Mouse (Mus musculus): ENCODE data around the gene Zranb1. TPM values are rescaled to one million over a fixed set of nuclear protein-coding genes. Genes with fewer than 3 reads are reported as not detected.
A peak's percentile ranks its signal among the peaks of the same experiment; 100 is the strongest.

The Zranb1 gene
- total and polyA plus RNA-seq, 3 experiments = 1.9 to 39.2 (median 35.6) TPM

DNA sequence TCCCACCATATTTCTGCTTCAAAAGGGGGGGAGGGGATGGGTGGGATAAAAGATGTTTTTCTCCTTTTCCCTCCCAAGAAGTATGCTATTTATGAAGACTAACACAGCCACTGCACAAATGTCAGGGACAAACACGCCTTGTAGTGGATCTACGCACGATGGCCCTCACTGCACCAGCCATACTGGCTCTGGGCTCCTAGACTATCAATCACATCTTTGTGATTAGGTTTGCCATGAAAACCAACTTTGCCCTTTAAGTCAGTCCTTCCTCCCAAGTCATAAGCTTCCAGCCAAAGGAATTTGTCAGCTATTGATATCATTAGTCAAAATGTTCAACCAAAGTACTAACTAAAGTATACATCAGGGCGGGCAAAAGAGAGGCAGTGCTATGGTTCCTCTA is 97.0 kb downstream of the Zranb1 start:
- Histone ChIP-seq H3K36me3 (replicated peaks) (peaks cover 77% of the 10 kb centered on the region), H3K4me3 (ENCODE audit: low read depth, low read length) (no peak overlapping the region), H3K9me3 (replicated peaks) (no peaks in the 10 kb centered on the region), H3K27me3 (ENCODE audit: insufficient read depth, low read length) (no peaks in the 10 kb centered on the region), H3K4me1 (ENCODE audit: insufficient read depth, low read depth, low read length) (peaks cover 23% of the 10 kb centered on the region)
- ATAC-seq (ENCODE audit: extremely low read depth, insufficient number of reproducible peaks, low FRiP score, poor library complexity, severe bottlenecking) (no peak), DNase-seq (ENCODE audit: low spot score) (no peak)
- TF ChIP-seq CTCF (IDR thresholded peaks at IDR 0.05; ENCODE audit: low read depth, low read length) = no peak
- TF ChIP-seq TAL1 (conservative IDR thresholded peaks at IDR 0.05; ENCODE audit: low read depth, low read length) = no peak
- no peak for TF ChIP-seq GATA2 (IDR thresholded peaks at IDR 0.05; ENCODE audit: borderline replicate concordance, low read depth, low read length)
- TF ChIP-seq GATA1 (IDR thresholded peaks at IDR 0.05; ENCODE audit: borderline replicate concordance, low read length) = no peak
- no peak for TF ChIP-seq POLR2AphosphoS5 (IDR thresholded peaks at IDR 0.05; ENCODE audit: insufficient replicate concordance, low read depth, low read length)

DNA sequence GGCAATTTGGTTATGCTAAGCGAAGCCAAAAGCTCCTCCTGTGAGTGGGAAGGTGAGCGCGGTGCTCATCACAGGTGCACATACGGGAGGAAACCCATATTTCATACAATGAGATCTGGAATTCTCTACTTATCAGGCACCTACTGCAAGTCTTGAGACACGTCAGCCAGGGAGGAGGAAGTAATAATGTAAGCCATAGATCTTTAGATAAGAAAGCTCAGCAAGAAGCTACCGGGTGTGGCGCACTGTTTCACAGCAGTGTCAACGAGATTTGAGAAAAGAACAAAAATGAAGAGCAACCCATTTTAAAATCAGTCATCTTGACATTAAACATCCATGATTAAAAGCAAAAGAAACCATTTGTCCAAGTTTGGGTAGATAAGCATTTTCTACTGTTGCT is 98.1 kb downstream of the Zranb1 start:
- no peak for DNase-seq (ENCODE audit: low spot score)
- no peaks in the 10 kb centered on the region for H3K27me3 ChIP-seq (ENCODE audit: insufficient read depth, low read length)
- no peak for TF ChIP-seq CTCF (IDR thresholded peaks at IDR 0.05; ENCODE audit: low read depth, low read length)
- no peak for TF ChIP-seq POLR2AphosphoS5 (IDR thresholded peaks at IDR 0.05; ENCODE audit: insufficient replicate concordance, low read depth, low read length)
- TF ChIP-seq TAL1 (conservative IDR thresholded peaks at IDR 0.05; ENCODE audit: low read depth, low read length) = no peak
- no peak for TF ChIP-seq GATA2 (IDR thresholded peaks at IDR 0.05; ENCODE audit: borderline replicate concordance, low read depth, low read length)
- no peak for TF ChIP-seq GATA1 (IDR thresholded peaks at IDR 0.05; ENCODE audit: borderline replicate concordance, low read length)
- peaks cover 23% of the 10 kb centered on the region for H3K4me1 ChIP-seq (ENCODE audit: insufficient read depth, low read depth, low read length)
- peak; percentile 43; the same call in 1 of the 2 replicates for ATAC-seq (ENCODE audit: extremely low read depth, insufficient number of reproducible peaks, low FRiP score, poor library complexity, severe bottlenecking)
- peaks cover 79% of the 10 kb centered on the region for H3K36me3 ChIP-seq (replicated peaks)
- H3K4me3 ChIP-seq (ENCODE audit: low read depth, low read length) = no peak overlapping the region
- no peaks in the 10 kb centered on the region for H3K9me3 ChIP-seq (replicated peaks)

DNA sequence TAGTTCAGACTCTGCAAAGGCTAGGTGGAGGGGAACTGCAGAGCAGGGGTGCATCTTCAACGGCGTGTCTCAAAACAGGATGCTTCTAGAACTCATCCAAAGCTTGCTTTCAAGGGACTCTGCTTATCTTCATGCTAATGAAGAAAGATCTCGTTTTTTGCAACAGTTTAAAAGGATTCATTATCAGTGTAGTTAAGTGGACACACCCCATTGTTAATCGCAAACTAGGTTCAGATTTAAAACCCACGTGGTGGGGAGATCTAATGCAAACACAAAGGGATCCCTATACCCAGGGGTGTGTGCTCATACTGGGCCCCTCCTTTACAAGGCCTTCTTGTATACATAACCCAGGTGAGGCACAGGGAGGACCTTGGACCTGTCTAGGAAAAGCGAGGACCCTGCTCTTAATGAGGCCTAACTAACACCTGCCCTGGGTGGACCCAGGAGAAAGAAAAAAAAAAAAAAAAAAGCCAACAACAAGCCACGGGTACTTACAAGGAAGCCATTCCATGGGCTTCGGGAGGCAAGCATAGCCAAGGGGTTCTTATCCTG is 98.6 kb downstream of the Zranb1 start:
- DNase-seq (ENCODE audit: low spot score) (no peak), ATAC-seq (ENCODE audit: extremely low read depth, insufficient number of reproducible peaks, low FRiP score, poor library complexity, severe bottlenecking) (no peak)
- no peak overlapping the region for H3K4me3 ChIP-seq (ENCODE audit: low read depth, low read length)
- peaks cover 23% of the 10 kb centered on the region for H3K4me1 ChIP-seq (ENCODE audit: insufficient read depth, low read depth, low read length)
- TF ChIP-seq GATA2 (IDR thresholded peaks at IDR 0.05; ENCODE audit: borderline replicate concordance, low read depth, low read length) = no peak
- TF ChIP-seq CTCF (IDR thresholded peaks at IDR 0.05; ENCODE audit: low read depth, low read length) = no peak
- no peak for TF ChIP-seq POLR2AphosphoS5 (IDR thresholded peaks at IDR 0.05; ENCODE audit: insufficient replicate concordance, low read depth, low read length)
- TF ChIP-seq GATA1 (IDR thresholded peaks at IDR 0.05; ENCODE audit: borderline replicate concordance, low read length) = no peak
- TF ChIP-seq TAL1 (conservative IDR thresholded peaks at IDR 0.05; ENCODE audit: low read depth, low read length) = no peak
- H3K36me3 ChIP-seq (replicated peaks) = peaks cover 81% of the 10 kb centered on the region
- H3K9me3 ChIP-seq (replicated peaks) = no peaks in the 10 kb centered on the region
- no peaks in the 10 kb centered on the region for H3K27me3 ChIP-seq (ENCODE audit: insufficient read depth, low read length)

DNA sequence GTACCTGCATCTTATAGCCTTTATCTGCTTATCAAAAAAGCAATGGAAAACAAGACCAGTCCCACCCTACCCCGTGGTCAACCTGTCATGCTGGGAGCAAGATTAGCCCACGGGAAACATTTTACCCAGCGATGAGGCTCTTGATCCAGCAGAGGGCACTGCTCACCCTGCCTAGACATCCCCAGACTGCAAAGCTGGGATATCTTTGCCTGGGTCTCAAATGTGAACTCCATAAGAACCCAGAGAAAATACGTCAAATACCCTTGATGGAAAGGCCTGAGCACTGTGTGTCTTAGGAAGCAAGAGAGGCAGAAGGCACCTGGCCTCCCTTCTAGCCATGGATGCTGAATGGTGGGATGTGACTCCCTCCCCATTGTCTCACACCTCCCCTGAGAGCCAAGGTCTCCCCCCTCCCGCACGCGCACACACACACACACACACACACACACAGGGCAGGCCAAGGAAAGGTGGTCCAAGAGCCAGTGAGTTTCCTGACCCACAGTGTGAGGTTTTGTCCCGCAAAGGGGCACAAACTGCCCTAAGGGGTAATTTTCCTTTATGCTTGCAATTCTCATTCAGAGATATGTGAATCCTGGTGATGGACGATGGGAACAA is 101.8 kb downstream of the Zranb1 start:
- peak; percentile 27; the same call in 1 of the 2 replicates for TF ChIP-seq CTCF (IDR thresholded peaks at IDR 0.05; ENCODE audit: low read depth, low read length)
- TF ChIP-seq TAL1 (conservative IDR thresholded peaks at IDR 0.05; ENCODE audit: low read depth, low read length) = no peak
- H3K9me3 ChIP-seq (replicated peaks) = no peaks in the 10 kb centered on the region
- H3K36me3 ChIP-seq (replicated peaks) = peaks cover 84% of the 10 kb centered on the region
- DNase-seq (ENCODE audit: low spot score) = no peak
- no peaks in the 10 kb centered on the region for H3K27me3 ChIP-seq (ENCODE audit: insufficient read depth, low read length)
- peak; percentile 52; the same call in 1 of the 2 replicates for ATAC-seq (ENCODE audit: extremely low read depth, insufficient number of reproducible peaks, low FRiP score, poor library complexity, severe bottlenecking)
- H3K4me1 ChIP-seq (ENCODE audit: insufficient read depth, low read depth, low read length) = peaks cover 23% of the 10 kb centered on the region
- no peak overlapping the region for H3K4me3 ChIP-seq (ENCODE audit: low read depth, low read length)

DNA sequence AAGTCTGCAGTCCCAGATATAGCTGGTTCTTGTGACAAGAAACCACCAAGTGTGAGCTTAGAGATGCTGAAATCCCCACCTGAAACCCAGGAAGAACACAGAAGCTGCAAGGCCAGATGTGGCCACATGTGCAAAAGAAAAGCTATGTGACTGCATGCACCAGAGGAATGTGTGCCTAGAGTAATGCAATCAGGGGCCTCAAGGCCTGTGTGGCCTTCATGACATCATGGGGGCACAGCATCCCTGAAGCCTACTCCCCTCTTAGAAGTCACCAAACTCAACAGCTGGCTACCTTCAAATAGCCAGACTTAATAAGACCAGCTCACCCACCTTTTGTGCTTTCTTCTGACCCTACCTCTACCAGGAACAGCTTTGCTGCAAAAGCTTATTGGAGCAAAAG is 105.0 kb downstream of the Zranb1 start:
- H3K4me3 ChIP-seq (ENCODE audit: low read depth, low read length) = no peak overlapping the region
- H3K4me1 ChIP-seq (ENCODE audit: insufficient read depth, low read depth, low read length) = peaks cover 4% of the 10 kb centered on the region; the same call in 1 of the 2 replicates
- H3K27me3 ChIP-seq (ENCODE audit: insufficient read depth, low read length) = no peaks in the 10 kb centered on the region
- no peaks in the 10 kb centered on the region for H3K9me3 ChIP-seq (replicated peaks)
- DNase-seq (ENCODE audit: low spot score) = no peak
- H3K36me3 ChIP-seq (replicated peaks) = peaks cover 80% of the 10 kb centered on the region
- ATAC-seq (ENCODE audit: extremely low read depth, insufficient number of reproducible peaks, low FRiP score, poor library complexity, severe bottlenecking) = no peak
- no peak for TF ChIP-seq GATA2 (IDR thresholded peaks at IDR 0.05; ENCODE audit: borderline replicate concordance, low read depth, low read length)
- no peak for TF ChIP-seq TAL1 (conservative IDR thresholded peaks at IDR 0.05; ENCODE audit: low read depth, low read length)
- no peak for TF ChIP-seq CTCF (IDR thresholded peaks at IDR 0.05; ENCODE audit: low read depth, low read length)
- no peak for TF ChIP-seq POLR2AphosphoS5 (IDR thresholded peaks at IDR 0.05; ENCODE audit: insufficient replicate concordance, low read depth, low read length)
- no peak for TF ChIP-seq GATA1 (IDR thresholded peaks at IDR 0.05; ENCODE audit: borderline replicate concordance, low read length)

Other genes starting within 250 kb of the Zranb1 start
- gene Fam53b, start 117.3 kb upstream of the Zranb1 start, total RNA-seq (2014; fragmentation: Nextera tagmentation) = 27.1 and 63.6 TPM in 2 replicates
- 15.0 and 22.1 TPM in 2 replicates for gene Fam53b, start 117.3 kb upstream of the Zranb1 start, total RNA-seq (2017)
- 23.8 and 24.6 TPM in 2 replicates for gene Fam53b, start 117.3 kb upstream of the Zranb1 start, polyA plus RNA-seq (2012)
- gene Eef1akmt2, start 78.5 kb upstream of the Zranb1 start, total RNA-seq (2014; fragmentation: Nextera tagmentation) = 24.8 and 28.4 TPM in 2 replicates
- gene Eef1akmt2, start 78.5 kb upstream of the Zranb1 start, total RNA-seq (2017) = 58.9 and 74.1 TPM in 2 replicates
- 9.3 and 16.5 TPM in 2 replicates for gene Eef1akmt2, start 78.5 kb upstream of the Zranb1 start, polyA plus RNA-seq (2012)
- 69.5 and 79.8 TPM in 2 replicates for gene Abraxas2, start 71.9 kb upstream of the Zranb1 start, total RNA-seq (2014; fragmentation: Nextera tagmentation)
- gene Abraxas2, start 71.9 kb upstream of the Zranb1 start, total RNA-seq (2017) = 47.7 and 49.9 TPM in 2 replicates
- 4.6 and 4.7 TPM in 2 replicates for gene Abraxas2, start 71.9 kb upstream of the Zranb1 start, polyA plus RNA-seq (2012)
- gene Fgfr2, start 192.2 kb downstream of the Zranb1 start, total RNA-seq (2014; fragmentation: Nextera tagmentation) = not detected in 2 replicates
- gene Fgfr2, start 192.2 kb downstream of the Zranb1 start, total RNA-seq (2017) = 0.06 and 0.22 TPM in 2 replicates
- gene Fgfr2, start 192.2 kb downstream of the Zranb1 start, polyA plus RNA-seq (2012) = not detected in 2 replicates
- gene Ctbp2, start 193.2 kb downstream of the Zranb1 start, total RNA-seq (2014; fragmentation: Nextera tagmentation) = 84.5 and 108 TPM in 2 replicates
- 52.6 and 55.8 TPM in 2 replicates for gene Ctbp2, start 193.2 kb downstream of the Zranb1 start, total RNA-seq (2017)
- 132 and 133 TPM in 2 replicates for gene Ctbp2, start 193.2 kb downstream of the Zranb1 start, polyA plus RNA-seq (2012)

Measured in G1E (cell line).